Mouse (Mus musculus) lung, embryonic 16.5 days (tissue): Measurements from ENCODE around the gene Evx1. TPM values are rescaled to one million over a fixed set of nuclear protein-coding genes. Genes with fewer than 3 reads are reported as not detected.

Experiments
- ATAC-seq: fragments of 200-750 bp; cut with Nextera tagmentation; 2 replicates; pipeline ENCODE4 v1.8.0; 2017; ENCODE audit warnings: low read depth, mild to moderate bottlenecking, moderate library complexity
- H3K27ac ChIP-seq: fragments of 300-500 bp; sonication (generic); 2 replicates; pipeline ENCODE4 v1.5.1; 2014; ENCODE audit warnings: mild to moderate bottlenecking, control low read depth, low read length
- H3K27me3 ChIP-seq: fragments of 300-500 bp; sonication (generic); 2 replicates; pipeline ENCODE4 v1.6.1; 2014; ENCODE audit warnings: low read depth, low read length, mixed read lengths; ENCODE audit not compliant: control insufficient read depth, insufficient read depth
- H3K36me3 ChIP-seq: fragments of 300-500 bp; sonication (generic); 2 replicates; pipeline ENCODE4 v1.6.1; 2014; ENCODE audit warnings: low read length; ENCODE audit not compliant: control insufficient read depth, insufficient read depth
- H3K4me1 ChIP-seq: fragments of 300-500 bp; sonication (generic); replicated peaks from 2 replicates; pipeline ENCODE4 v1.6.1; 2014; ENCODE audit warnings: low read length, mixed read lengths; ENCODE audit not compliant: control insufficient read depth, insufficient read depth
- H3K4me2 ChIP-seq: fragments of 300-500 bp; sonication (generic); 2 replicates; pipeline ENCODE4 v1.6.1; 2014; ENCODE audit warnings: low read depth, low read length, control low read depth
- H3K4me3 ChIP-seq: fragments of 300-500 bp; sonication (generic); 2 replicates; pipeline ENCODE4 v1.5.1; 2014; ENCODE audit warnings: mild to moderate bottlenecking, low read length, control low read depth
- H3K9ac ChIP-seq: fragments of 300-500 bp; sonication (generic); 2 replicates; pipeline ENCODE4 v1.6.1; 2014; ENCODE audit warnings: low read length, control low read depth
- H3K9me3 ChIP-seq: fragments of 300-500 bp; sonication (generic); 2 replicates; pipeline ENCODE4 v1.6.1; 2016; ENCODE audit warnings: low read length; ENCODE audit not compliant: control insufficient read depth
- WGBS: fragments of 180-500 bp; shearing (Covaris S2); extraction: QIAGEN DNeasy Blood & Tissue Kit; methylation state at CpG from one replicate; pipeline ENCODE4 v1.1.7; 2014; 5-methylcytosine and 5-hydroxymethylcytosine counted together
- polyA plus RNA-seq: library from polyadenylated mRNA; unstranded; fragments of >200 nt; fragmentation: Nextera tagmentation; extraction: Ambion mirVana; gene quantifications from 2 replicates; pipeline ENCODE4 v1.2.1, GENCODE M21; 2015

The Evx1 gene
- polyA plus RNA-seq, 1 experiment from 2014 or later = not detected

GRCm38 (mm10) chr6:52268756-52269155, 44.5 kb upstream of the Evx1 start:
- Histone ChIP-seq H3K4me3 (no peak overlapping the region), H3K4me1 (no peaks in the 10 kb centered on the region), H3K27me3 (peaks cover 90% of the 10 kb centered on the region), H3K4me2 (no peak overlapping the region), H3K27ac (no peak overlapping the region), H3K9me3 (no peaks in the 10 kb centered on the region), H3K9ac (no peak overlapping the region), H3K36me3 (no peaks in the 10 kb centered on the region)
- 3% methylated on average over 3 of the region's 3 CpGs for WGBS
- ATAC-seq = no peak

DNA sequence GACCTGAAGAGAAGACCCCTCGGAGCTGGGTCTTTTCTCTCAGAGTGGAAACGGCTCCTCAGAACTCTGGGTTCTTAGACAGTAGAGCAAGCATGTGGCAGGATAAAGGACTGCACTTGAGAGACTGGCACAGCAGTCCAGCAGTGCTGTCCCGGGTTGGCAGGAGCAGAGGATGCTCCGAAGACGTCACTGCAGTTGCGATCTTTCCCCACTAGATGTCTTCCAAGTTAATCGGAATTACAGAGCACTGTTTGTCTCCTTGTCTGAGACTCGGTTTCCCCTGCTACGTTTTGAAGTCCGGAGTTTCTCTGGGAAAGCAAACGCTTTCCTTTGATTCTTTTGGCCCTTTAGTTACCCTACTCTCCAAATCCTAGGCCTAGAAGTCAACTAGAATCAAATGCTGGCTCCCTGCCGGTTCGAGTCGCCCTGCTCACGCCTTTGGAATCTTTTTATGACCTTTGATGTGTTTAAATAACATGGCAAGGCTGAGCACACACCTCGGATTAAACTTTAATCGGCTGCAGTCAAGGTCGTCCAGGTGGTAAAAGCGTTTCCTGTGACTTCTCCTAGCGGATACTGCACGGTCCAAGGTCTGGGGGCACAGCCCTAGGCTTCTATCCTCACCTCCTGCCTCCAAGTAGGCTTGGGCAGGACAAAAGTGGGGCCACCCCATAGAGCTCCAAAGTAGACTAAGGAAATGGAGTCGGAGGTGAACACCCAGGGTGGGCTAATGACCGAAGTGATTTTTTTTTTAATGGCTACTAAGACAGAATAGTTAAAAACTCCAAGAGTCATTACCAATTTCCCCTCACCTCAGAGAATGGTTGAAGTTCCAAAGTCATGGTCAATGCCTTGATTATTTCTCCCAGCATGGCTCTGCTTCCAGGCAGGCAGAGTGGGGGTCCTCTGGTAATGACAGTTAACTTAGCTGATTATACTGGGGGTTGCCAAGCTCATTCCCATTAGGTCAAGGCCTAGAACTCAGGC, 42.5 kb upstream of the Evx1 start:
- no peak overlapping the region for H3K4me3 ChIP-seq
- no peaks in the 10 kb centered on the region for H3K9me3 ChIP-seq
- no peak overlapping the region for H3K27ac ChIP-seq
- no peaks in the 10 kb centered on the region for H3K4me1 ChIP-seq
- no peak overlapping the region for H3K9ac ChIP-seq
- H3K36me3 ChIP-seq = no peaks in the 10 kb centered on the region
- H3K27me3 ChIP-seq = peaks cover 89% of the 10 kb centered on the region
- WGBS = 8% methylated on average over 23 of the region's 23 CpGs
- H3K4me2 ChIP-seq = no peak overlapping the region
- ATAC-seq = no peak

GRCm38 (mm10) chr6:52272766-52273655, 40.3 kb upstream of the Evx1 start:
- no peak overlapping the region for H3K4me2 ChIP-seq
- no peak for ATAC-seq
- H3K9me3 ChIP-seq = no peaks in the 10 kb centered on the region
- no peak overlapping the region for H3K9ac ChIP-seq
- no peaks in the 10 kb centered on the region for H3K36me3 ChIP-seq
- H3K4me3 ChIP-seq = no peak overlapping the region
- 19% methylated on average over 22 of the region's 22 CpGs for WGBS
- peaks cover 92% of the 10 kb centered on the region for H3K27me3 ChIP-seq
- no peak overlapping the region for H3K27ac ChIP-seq
- no peaks in the 10 kb centered on the region for H3K4me1 ChIP-seq

GRCm38 (mm10) chr6:52273656-52274280, 39.5 kb upstream of the Evx1 start:
- Histone ChIP-seq H3K9ac (no peak overlapping the region), H3K4me2 (no peak overlapping the region), H3K27ac (no peak overlapping the region), H3K9me3 (no peaks in the 10 kb centered on the region), H3K36me3 (no peaks in the 10 kb centered on the region), H3K27me3 (peaks cover 87% of the 10 kb centered on the region), H3K4me3 (no peak overlapping the region), H3K4me1 (no peaks in the 10 kb centered on the region)
- no peak for ATAC-seq
- 5% methylated on average over 22 of the region's 22 CpGs for WGBS

GRCm38 (mm10) chr6:52274576-52274975, 38.7 kb upstream of the Evx1 start:
- H3K27me3 ChIP-seq = peaks cover 82% of the 10 kb centered on the region
- no peak overlapping the region for H3K9ac ChIP-seq
- no peaks in the 10 kb centered on the region for H3K36me3 ChIP-seq
- H3K9me3 ChIP-seq = no peaks in the 10 kb centered on the region
- no peaks in the 10 kb centered on the region for H3K4me1 ChIP-seq
- no peak overlapping the region for H3K4me3 ChIP-seq
- ATAC-seq = no peak
- no peak overlapping the region for H3K27ac ChIP-seq
- no peak overlapping the region for H3K4me2 ChIP-seq
- 4% methylated on average over 11 of the region's 11 CpGs for WGBS

GRCm38 (mm10) chr6:52275563-52276280, 37.6 kb upstream of the Evx1 start:
- no peak for ATAC-seq
- peaks cover 73% of the 10 kb centered on the region for H3K27me3 ChIP-seq
- no peak overlapping the region for H3K4me3 ChIP-seq
- H3K9me3 ChIP-seq = no peaks in the 10 kb centered on the region
- no peaks in the 10 kb centered on the region for H3K36me3 ChIP-seq
- no peak overlapping the region for H3K4me2 ChIP-seq
- H3K4me1 ChIP-seq = no peaks in the 10 kb centered on the region
- H3K27ac ChIP-seq = no peak overlapping the region
- no peak overlapping the region for H3K9ac ChIP-seq
- 12% methylated on average over 8 of the region's 8 CpGs for WGBS

DNA sequence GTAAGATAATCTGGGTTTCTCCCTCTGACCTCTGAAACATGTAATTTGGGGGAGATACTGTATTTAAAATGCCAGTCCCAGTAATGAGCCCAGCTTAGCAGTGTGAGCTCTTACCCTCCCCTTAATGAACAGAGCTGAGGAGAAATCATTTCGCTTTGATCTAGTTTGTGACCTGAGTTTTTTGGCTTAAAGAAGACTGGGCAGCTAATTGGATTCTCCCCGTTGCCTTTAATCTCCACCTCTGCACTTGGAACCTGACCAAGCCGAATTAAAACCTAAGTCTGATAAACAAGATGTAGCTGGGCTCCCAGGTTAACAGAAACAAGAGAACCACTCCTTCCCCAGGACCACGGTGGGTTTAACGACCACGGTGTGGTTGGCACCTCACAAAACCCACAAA, 36.9 kb upstream of the Evx1 start:
- H3K4me2 ChIP-seq = no peak overlapping the region
- no peak overlapping the region for H3K27ac ChIP-seq
- H3K9me3 ChIP-seq = no peaks in the 10 kb centered on the region
- no peaks in the 10 kb centered on the region for H3K4me1 ChIP-seq
- H3K4me3 ChIP-seq = no peak overlapping the region
- no peaks in the 10 kb centered on the region for H3K36me3 ChIP-seq
- peaks cover 73% of the 10 kb centered on the region for H3K27me3 ChIP-seq
- no peak overlapping the region for H3K9ac ChIP-seq
- 3% methylated on average over 6 of the region's 6 CpGs for WGBS
- ATAC-seq = no peak

DNA sequence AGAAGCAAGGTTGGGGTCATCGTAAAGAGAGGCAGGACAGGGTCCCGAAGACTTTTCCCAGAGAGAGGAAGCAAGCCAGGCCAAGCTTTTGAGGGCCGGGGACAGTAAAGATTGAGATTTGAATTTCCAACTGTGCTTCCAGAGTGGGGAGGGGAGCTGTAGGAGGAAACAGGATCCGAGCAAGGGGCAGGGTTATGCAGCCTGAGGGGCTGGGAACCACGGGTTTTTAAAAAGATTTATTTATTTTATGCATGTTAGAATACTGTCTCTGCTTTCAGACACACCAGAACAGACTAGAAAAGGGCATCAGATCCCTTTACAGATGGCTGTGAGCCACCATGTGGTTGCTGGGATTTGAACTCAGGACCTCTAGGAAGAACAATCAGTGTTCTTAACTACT, 36.4 kb upstream of the Evx1 start:
- Histone ChIP-seq H3K27ac (no peak overlapping the region), H3K4me1 (no peaks in the 10 kb centered on the region), H3K9ac (no peak overlapping the region), H3K4me3 (no peak overlapping the region), H3K27me3 (peaks cover 73% of the 10 kb centered on the region), H3K9me3 (no peaks in the 10 kb centered on the region), H3K4me2 (no peak overlapping the region), H3K36me3 (no peaks in the 10 kb centered on the region)
- no peak for ATAC-seq
- WGBS = 9% methylated on average over 5 of the region's 5 CpGs
